Mouse (Mus musculus): ENCODE measurements around the gene Tnfsf13. TPM values are rescaled to one million over a fixed set of nuclear protein-coding genes. Genes with fewer than 3 reads are reported as not detected.
"Not testable (repeated sequence)": the region's sequence is repeated elsewhere in the genome, so short reads cannot be mapped to it uniquely, and the experiment has no call there.

Gene Tnfsf13
- 1 to 10 TPM; 2.8 to 5.3 TPM for total RNA-seq (2021)
- long read RNA-seq, experiment 1, result 0 reads
- long read RNA-seq, experiment 2, partial matches to known transcripts, result 0 of 2 reads
- long read RNA-seq, experiment 2, other reads (novel, unspliced or antisense), result 1 of 2 reads

- peak in 1 of 2 experiments; percentile 45 for DNase-seq (ENCODE audit: low spot score in 2 of 2)
Observed at GRCm38 (mm10) chr11:69685526-69686148, at the start of gene Tnfsf13. TSS of gene Tnfsf13 (minus strand) at chr11:69685784.

DNA sequence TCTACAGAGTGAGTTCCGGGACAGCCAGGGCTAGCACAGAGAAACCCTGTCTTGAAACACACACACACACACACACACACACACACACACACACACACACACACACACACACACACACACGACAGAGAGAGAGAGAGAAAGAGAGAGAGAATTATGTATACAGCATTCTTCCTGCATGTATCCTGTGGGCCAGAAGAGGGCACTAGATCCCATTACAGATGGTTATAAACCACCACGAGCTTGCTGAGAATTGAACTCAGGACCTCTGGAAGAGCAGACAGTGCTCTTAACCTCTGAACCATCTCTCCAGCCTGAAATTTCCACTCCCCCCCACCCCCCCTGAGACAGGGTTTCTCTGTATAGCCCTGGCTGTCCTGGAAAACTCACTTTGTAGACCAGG lies 45.8 kb upstream of the Tnfsf13 start:
- DNase-seq (ENCODE audit: low spot score in 2 of 2), result not testable (repeated sequence)

GRCm38 (mm10) chr11:69729063-69729462 lies 43.5 kb upstream of the Tnfsf13 start:
- DNase-seq (ENCODE audit: low spot score in 2 of 2), result peak; percentile 49 to 69

DNA sequence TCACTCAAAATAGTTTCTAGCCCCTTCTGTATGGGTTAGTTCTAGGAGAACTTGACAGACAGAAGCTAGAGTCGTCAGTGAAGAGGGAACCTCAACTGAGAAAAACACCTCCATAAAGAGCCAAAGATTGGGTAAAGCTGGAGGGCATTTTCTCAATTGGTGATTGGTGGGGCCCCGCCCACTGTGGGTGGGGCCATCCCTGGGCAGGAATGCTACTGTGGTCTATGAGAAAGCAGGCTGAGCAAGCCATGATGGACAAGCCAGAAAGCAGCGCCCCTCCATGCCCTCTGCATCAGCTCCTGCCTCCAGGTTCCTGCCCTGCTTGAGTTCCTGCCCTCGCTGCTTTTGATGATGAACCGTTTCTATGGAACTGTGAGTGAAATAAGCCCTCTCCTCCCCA lies 40.4 kb upstream of the Tnfsf13 start:
- no peak for DNase-seq (ENCODE audit: low spot score in 2 of 2)

DNA sequence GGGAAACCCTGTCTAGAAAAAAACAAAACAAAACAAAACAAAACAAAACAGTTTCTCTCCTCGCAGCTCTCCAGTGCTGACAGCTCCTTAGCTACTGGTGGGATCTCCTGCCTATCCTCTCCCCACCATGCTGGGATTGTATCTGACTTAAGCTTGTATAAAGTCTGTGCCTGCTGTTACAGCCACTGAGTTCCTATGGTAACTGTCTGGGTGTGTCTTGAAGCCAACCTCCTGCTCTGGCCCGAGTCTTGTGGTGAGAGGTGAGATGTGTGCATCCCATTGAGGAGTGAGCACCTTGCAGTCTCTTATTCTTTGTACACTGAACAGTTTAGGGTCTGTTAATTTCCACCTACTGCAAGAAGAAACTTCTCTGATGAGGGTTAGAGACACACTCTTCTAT lies 37.5 kb upstream of the Tnfsf13 start:
- no peak for DNase-seq (ENCODE audit: low spot score in 2 of 2)

DNA sequence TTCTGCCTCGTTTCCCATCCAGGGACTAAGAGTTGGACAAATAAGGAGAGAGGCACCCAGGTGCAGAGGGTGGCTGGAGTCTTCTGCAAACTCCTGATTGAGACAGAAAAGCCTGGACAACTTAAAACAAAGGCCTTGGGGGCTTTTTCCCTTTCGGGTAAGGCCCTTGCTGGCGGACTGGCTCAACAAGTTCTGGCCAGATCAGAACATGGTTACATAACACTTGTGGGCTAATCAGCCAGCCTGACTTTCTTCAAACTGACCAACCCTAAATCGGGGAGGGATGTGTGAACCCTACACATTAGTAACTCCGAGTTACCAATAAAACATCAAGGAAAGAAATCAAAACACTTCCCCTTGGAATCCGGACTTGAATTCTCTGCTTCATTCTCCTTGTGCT lies 35.3 kb upstream of the Tnfsf13 start:
- no peak for DNase-seq (ENCODE audit: low spot score in 2 of 2)

GRCm38 (mm10) chr11:69719423-69719822 lies 33.8 kb upstream of the Tnfsf13 start:
- DNase-seq (ENCODE audit: low spot score in 2 of 2), result no peak

GRCm38 (mm10) chr11:69718661-69719060 lies 33.1 kb upstream of the Tnfsf13 start:
- no peak for DNase-seq (ENCODE audit: low spot score in 2 of 2)

- no peak for DNase-seq (ENCODE audit: low spot score in 2 of 2)
Observed at GRCm38 (mm10) chr11:69716953-69717352, 31.4 kb upstream of the Tnfsf13 start.

DNA sequence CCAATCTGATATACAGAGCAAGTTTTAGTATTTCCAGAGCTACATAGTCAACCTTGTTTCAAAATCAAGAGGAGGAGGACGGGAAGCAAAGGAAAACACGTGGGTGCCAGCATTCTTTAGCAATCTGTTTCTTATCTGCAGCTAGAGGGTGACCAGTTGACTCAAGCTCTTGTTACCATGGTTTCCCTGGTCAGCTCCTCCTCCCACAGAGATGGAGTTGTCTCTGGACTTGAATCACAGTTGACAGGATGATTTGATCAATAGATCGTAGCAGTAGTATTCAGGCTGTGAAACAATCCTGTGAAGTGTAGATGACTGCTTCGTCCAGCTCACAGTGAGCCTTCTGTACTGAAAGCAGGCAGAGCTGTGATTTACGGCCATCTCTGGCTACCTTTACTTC lies 30.3 kb upstream of the Tnfsf13 start:
- DNase-seq (ENCODE audit: low spot score in 2 of 2), result peak in 1 of 2 experiments; percentile 20

GRCm38 (mm10) chr11:69715482-69715881 lies 29.9 kb upstream of the Tnfsf13 start:
- peak; percentile 48 to 63 for DNase-seq (ENCODE audit: low spot score in 2 of 2)

GRCm38 (mm10) chr11:69714636-69715329 lies 29.2 kb upstream of the Tnfsf13 start:
- no peak for DNase-seq (ENCODE audit: low spot score in 2 of 2)

DNA sequence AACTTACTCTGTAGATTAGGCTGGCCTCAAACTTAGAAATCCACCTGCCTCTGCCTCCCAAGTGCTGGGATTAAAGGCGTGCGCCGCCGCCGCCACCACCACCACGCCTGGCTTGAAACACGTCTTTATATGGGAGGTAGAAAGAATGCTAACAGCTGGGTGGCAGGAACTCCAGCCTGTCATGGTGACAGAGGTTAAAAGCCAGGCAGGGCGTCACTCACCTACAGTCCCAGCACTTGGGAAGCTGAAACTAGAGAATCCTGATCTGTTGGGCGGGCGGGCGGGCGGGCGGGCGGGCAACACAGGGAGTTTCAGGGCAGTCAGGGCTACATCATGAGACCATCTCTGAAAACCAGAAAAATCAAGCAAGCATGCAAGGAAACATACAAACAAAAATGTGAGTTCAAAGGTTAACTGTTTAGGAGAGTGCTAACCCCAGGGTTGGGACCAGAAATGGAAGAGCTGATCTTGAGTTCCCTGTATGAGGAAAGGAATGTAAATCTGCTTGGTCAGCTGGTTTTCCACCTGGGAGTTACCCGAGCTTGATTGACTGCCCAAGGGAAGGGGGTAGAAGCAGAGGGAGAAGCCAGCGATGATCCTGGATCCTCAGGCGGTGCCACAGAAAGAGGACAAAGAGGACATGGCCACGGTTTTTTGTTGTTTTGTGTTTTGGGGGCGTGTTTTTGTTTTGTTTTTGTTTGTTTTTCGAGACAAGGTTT lies 27.5 kb upstream of the Tnfsf13 start:
- DNase-seq (ENCODE audit: low spot score in 2 of 2), result no peak

DNA sequence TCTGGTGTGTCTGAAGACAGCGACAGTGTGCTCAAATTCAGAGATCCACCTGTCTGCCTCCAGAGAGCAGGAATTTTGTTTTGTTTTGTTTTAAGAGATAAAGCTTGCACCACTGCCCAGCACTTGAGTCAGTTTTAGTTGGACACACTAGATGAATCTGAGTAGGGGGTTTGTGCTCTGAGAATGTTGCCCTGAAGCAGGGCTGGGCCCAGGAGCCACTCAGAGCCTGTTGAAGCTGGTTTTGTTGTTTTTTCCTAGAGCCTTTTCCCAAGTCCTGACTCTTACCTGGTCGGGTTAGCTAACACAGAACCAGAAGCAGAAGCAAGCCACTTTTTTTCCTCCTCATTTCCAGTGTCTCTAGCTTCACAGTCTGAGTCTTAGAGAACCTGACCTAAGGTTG lies 25.5 kb upstream of the Tnfsf13 start:
- no peak for DNase-seq (ENCODE audit: low spot score in 2 of 2)

- DNase-seq (ENCODE audit: low spot score in 2 of 2), result no peak
Observed at GRCm38 (mm10) chr11:69710470-69710869, 24.9 kb upstream of the Tnfsf13 start.

- no peak for DNase-seq (ENCODE audit: low spot score in 2 of 2)
Observed at GRCm38 (mm10) chr11:69709554-69710446, 24.2 kb upstream of the Tnfsf13 start.

DNA sequence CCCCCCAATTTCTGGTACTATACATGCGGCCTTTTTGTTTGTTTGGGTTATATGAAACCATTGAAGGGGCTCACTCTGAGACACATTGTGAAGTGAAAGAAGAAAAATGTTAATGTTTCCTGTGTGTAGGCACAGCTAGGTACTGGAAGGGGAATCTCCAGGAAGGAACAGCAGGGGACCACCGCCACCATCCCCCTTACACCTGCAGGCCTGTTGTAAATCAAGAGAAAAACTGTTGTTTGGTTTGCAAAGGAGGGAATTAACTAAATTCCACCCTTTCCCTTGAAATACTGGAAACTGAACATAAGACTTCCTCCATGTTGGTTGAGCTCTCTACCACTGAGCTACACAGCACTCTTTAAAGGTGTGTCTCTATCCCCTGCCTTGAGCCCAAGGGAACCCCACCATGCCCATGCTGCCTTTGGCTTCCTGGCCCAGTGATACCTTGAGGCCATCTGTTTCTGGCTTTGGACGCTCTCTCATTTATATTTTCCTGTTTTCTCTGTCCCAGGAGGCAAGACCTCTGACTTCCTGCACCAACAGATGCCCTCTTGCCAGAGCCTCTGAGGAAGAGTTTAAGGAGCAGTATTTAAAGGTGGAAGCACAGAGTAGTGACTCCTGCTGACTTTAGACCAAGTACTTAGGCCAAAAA lies 23.2 kb upstream of the Tnfsf13 start:
- no peak for DNase-seq (ENCODE audit: low spot score in 2 of 2)

DNA sequence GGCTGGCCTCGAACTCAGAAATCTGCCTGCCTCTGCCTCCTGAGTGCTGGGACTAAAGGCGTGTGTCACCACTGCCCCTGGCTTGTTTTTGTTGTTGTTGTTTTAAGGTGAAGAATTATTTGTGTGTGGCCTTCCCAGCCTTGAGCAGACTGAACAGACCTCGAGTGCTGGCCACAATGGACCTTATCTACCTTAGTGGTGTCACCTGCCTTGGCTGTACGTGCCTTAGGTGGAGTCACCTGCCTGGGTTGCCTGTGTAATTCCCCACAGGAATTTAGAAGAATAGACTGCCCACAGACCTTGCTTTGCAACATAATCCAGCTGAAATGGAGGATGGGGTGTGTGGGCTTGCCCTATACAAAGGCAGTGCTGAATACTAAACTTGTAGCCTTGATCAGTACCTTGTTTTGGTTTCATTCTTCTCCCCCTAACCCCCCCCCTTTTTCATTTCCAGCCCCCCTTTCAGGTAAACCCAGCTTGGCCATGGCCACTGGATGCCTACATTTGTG lies 22.3 kb upstream of the Tnfsf13 start:
- no peak for DNase-seq (ENCODE audit: low spot score in 2 of 2)

GRCm38 (mm10) chr11:69707480-69707847 lies 21.9 kb upstream of the Tnfsf13 start:
- no peak for DNase-seq (ENCODE audit: low spot score in 2 of 2)

GRCm38 (mm10) chr11:69706775-69707479 lies 21.3 kb upstream of the Tnfsf13 start:
- peak; percentile 50 to 57 for DNase-seq (ENCODE audit: low spot score in 2 of 2)

Measured in adrenal gland, adult 18-20 months (tissue).